Mouse (Mus musculus): Measurements from ENCODE around the gene Olfr452. TPM values are rescaled to one million over a fixed set of nuclear protein-coding genes. Genes with fewer than 3 reads are reported as not detected.

Olfr452 gene
- polyA plus RNA-seq, 1 experiment from 2014 or later = not detected

DNA sequence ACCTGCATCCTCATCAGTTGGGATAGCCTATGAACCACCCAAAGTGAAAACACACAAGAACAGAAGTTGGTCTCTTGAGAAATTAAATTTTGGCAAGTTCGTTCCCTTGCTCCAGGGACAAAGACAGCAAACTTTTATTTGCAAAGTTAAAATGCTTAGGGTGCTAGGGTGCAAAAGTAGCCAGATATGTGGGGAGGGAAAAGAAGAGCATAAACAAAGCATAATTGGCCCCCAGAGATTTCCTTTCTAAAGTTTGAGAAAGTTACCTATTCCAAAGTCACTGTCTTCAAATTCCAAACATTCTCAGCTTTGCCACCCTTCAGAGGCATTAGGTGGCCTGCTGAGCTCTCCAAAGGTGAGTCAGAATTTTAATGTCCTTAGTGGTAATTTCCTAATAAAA is 26.7 kb downstream of the Olfr452 start, which contains the start of gene Olfr450:
Gene Olfr450, plus strand, starts transcription at position 301 of the 400 bp plus-strand sequence.
- no peaks in the 10 kb centered on the region for H3K4me1 ChIP-seq (ENCODE audit: control insufficient read depth, insufficient read depth, low read length)
- no peak for ATAC-seq (ENCODE audit: low read depth)
- H3K4me2 ChIP-seq (ENCODE audit: low read depth, low read length) = no peak within 1 kb of the TSS
- H3K4me3 ChIP-seq (ENCODE audit: low read depth, low read length) = no peak within 1 kb of the TSS
- no peaks in the 10 kb centered on the region for H3K9me3 ChIP-seq (ENCODE audit: control insufficient read depth, low read length)
- no peak within 1 kb of the TSS for H3K27ac ChIP-seq (ENCODE audit: low read depth, low read length)
- H3K9ac ChIP-seq (replicated peaks; ENCODE audit: low read depth, low read length) = no peak within 1 kb of the TSS
- H3K27me3 ChIP-seq (ENCODE audit: control insufficient read depth, insufficient read depth, low read length) = no peaks in the 10 kb centered on the region
- no peaks in the 10 kb centered on the region for H3K36me3 ChIP-seq (ENCODE audit: control insufficient read depth, insufficient read depth, low read length)
- WGBS = 88% methylated on average over 1 of the region's 1 CpGs

DNA sequence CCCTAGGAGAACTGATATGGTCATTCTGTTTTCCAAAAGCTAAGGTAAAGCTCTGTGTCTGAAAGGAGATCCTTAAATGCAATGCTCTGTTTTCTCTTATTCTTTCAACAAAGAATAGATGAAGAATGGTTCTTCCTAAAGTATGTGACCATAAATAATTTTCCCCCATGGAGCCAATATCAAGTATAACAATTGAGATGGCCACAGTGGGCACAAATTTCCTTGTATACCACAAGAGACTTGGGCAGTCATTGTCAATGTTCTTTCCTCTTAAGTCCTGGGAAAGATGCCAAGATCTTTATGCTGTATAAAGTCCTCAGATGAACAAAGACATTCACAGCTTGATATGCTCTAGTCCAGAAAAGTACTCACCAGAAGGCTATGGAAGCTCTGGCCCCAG is 49.2 kb downstream of the Olfr452 start, which contains the start of gene Olfr449:
Gene Olfr449, plus strand, starts transcription at position 301 of the 400 bp plus-strand sequence.
- Histone ChIP-seq H3K4me1 (ENCODE audit: control insufficient read depth, insufficient read depth, low read length) (no peaks in the 10 kb centered on the region), H3K27me3 (ENCODE audit: control insufficient read depth, insufficient read depth, low read length) (no peaks in the 10 kb centered on the region), H3K9ac (replicated peaks; ENCODE audit: low read depth, low read length) (no peak within 1 kb of the TSS), H3K27ac (ENCODE audit: low read depth, low read length) (no peak within 1 kb of the TSS), H3K4me2 (ENCODE audit: low read depth, low read length) (no peak within 1 kb of the TSS), H3K36me3 (ENCODE audit: control insufficient read depth, insufficient read depth, low read length) (no peaks in the 10 kb centered on the region), H3K9me3 (ENCODE audit: control insufficient read depth, low read length) (no peaks in the 10 kb centered on the region), H3K4me3 (ENCODE audit: low read depth, low read length) (no peak within 1 kb of the TSS)
- ATAC-seq (ENCODE audit: low read depth) = no peak

Other genes starting within 250 kb of the Olfr452 start
- not detected in 2 replicates for gene Olfr455, start 237.5 kb upstream of the Olfr452 start, polyA plus RNA-seq (2014; fragmentation: Nextera tagmentation; extraction: Ambion mirVana)
- gene Tcaf3, start 187.4 kb upstream of the Olfr452 start, polyA plus RNA-seq (2014; fragmentation: Nextera tagmentation; extraction: Ambion mirVana) = not detected in 2 replicates
- 0.78 and 0.91 TPM in 2 replicates for gene Tcaf2, start 139.8 kb upstream of the Olfr452 start, polyA plus RNA-seq (2014; fragmentation: Nextera tagmentation; extraction: Ambion mirVana)
- gene Tcaf1, start 75.0 kb upstream of the Olfr452 start, polyA plus RNA-seq (2014; fragmentation: Nextera tagmentation; extraction: Ambion mirVana) = 224 and 238 TPM in 2 replicates
- gene Olfr453, start 45.7 kb upstream of the Olfr452 start, polyA plus RNA-seq (2014; fragmentation: Nextera tagmentation; extraction: Ambion mirVana) = not detected in 2 replicates
- not detected in 2 replicates for gene Olfr38, start 28.7 kb upstream of the Olfr452 start, polyA plus RNA-seq (2014; fragmentation: Nextera tagmentation; extraction: Ambion mirVana)
- gene Olfr450, start 26.8 kb downstream of the Olfr452 start, polyA plus RNA-seq (2014; fragmentation: Nextera tagmentation; extraction: Ambion mirVana) = not detected in 2 replicates
- not detected in 2 replicates for gene Olfr449, start 49.3 kb downstream of the Olfr452 start, polyA plus RNA-seq (2014; fragmentation: Nextera tagmentation; extraction: Ambion mirVana)
- not detected in 2 replicates for gene Olfr448, start 105.3 kb downstream of the Olfr452 start, polyA plus RNA-seq (2014; fragmentation: Nextera tagmentation; extraction: Ambion mirVana)
- gene Olfr447, start 123.8 kb downstream of the Olfr452 start, polyA plus RNA-seq (2014; fragmentation: Nextera tagmentation; extraction: Ambion mirVana) = not detected in 2 replicates
- gene Olfr446, start 136.3 kb downstream of the Olfr452 start, polyA plus RNA-seq (2014; fragmentation: Nextera tagmentation; extraction: Ambion mirVana) = not detected in 2 replicates
- gene Olfr444, start 164.0 kb downstream of the Olfr452 start, polyA plus RNA-seq (2014; fragmentation: Nextera tagmentation; extraction: Ambion mirVana) = not detected in 2 replicates